Mouse (Mus musculus) heart, adult 2 months (tissue): Measurements from ENCODE around the gene Ebpl.

ENCODE experiments used
- CTCF ChIP-seq: fragments of 200-600 bp; IDR thresholded peaks from 2 replicates; pipeline ENCODE4 v1.8.1; 2022; ENCODE audit warnings: antibody characterized with exemption, mild to moderate bottlenecking, moderate library complexity
- EP300 ChIP-seq: fragments of 200-500 bp; IDR thresholded peaks from 2 replicates; pipeline ENCODE4 v1.6.1; 2011; ENCODE audit warnings: low read depth, low read length, control low read depth; ENCODE audit not compliant: insufficient read depth
- POLR2A ChIP-seq: fragments of 200-500 bp; IDR thresholded peaks from 2 replicates; pipeline ENCODE4 v1.6.1; 2011; ENCODE audit warnings: mild to moderate bottlenecking, low read depth, low read length, control low read depth; ENCODE audit not compliant: insufficient read depth

DNA sequence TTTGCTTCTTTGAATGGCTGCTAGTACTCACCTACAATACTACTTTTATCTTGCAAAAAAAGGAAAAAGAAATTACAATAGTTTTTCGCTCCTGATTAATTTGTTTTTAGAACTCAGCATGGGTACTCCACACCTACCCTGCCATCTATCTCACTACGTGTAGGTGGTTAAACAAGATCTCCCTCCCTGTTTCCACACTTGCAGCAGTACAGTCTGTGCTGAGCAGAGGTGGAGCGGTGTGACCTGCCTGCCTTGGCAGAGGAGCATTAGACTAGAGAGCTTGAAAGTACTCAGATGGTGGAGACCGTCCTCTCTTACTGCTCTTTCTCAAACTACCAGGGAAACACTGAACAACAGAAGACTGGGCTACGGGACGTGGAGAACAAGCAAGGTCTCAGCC, 34.5 kb upstream of the Ebpl start:
- TF ChIP-seq CTCF (no peak), POLR2A (no peak), EP300 (no peak)
